Mouse (Mus musculus): ENCODE results near the gene Ankub1. TPM values are rescaled to one million over a fixed set of nuclear protein-coding genes. Genes with fewer than 3 reads are reported as not detected.

The Ankub1 gene
- polyA plus RNA-seq, 1 experiment from 2014 or later = not detected

GRCm38 (mm10) chr3:57653646-57654045 is 39.0 kb downstream of the Ankub1 start:
- Histone ChIP-seq H3K4me2 (ENCODE audit: low read depth, low read length) (no peak overlapping the region), H3K9ac (ENCODE audit: low read length) (no peak overlapping the region), H3K4me3 (replicated peaks; ENCODE audit: low read length) (no peak overlapping the region), H3K4me1 (ENCODE audit: control insufficient read depth, insufficient read depth, low read length) (no peaks in the 10 kb centered on the region; the same call in 1 of the 2 replicates), H3K27ac (ENCODE audit: low read length) (no peak overlapping the region), H3K9me3 (replicated peaks; ENCODE audit: control insufficient read depth, low read length) (no peaks in the 10 kb centered on the region), H3K36me3 (ENCODE audit: control insufficient read depth, insufficient read depth, low read length) (no peaks in the 10 kb centered on the region), H3K27me3 (ENCODE audit: control insufficient read depth, insufficient read depth, low read length) (no peaks in the 10 kb centered on the region)
- 82% methylated on average over 3 of the region's 3 CpGs for WGBS
- no peak for ATAC-seq (ENCODE audit: insufficient read depth, low FRiP score)

GRCm38 (mm10) chr3:57652485-57652884 is 40.1 kb downstream of the Ankub1 start:
- WGBS = 80% methylated on average over 3 of the region's 3 CpGs
- Histone ChIP-seq H3K27me3 (ENCODE audit: control insufficient read depth, insufficient read depth, low read length) (no peaks in the 10 kb centered on the region), H3K4me2 (ENCODE audit: low read depth, low read length) (no peak overlapping the region), H3K4me1 (ENCODE audit: control insufficient read depth, insufficient read depth, low read length) (no peaks in the 10 kb centered on the region; the same call in 1 of the 2 replicates), H3K36me3 (ENCODE audit: control insufficient read depth, insufficient read depth, low read length) (no peaks in the 10 kb centered on the region), H3K4me3 (replicated peaks; ENCODE audit: low read length) (no peak overlapping the region), H3K9me3 (replicated peaks; ENCODE audit: control insufficient read depth, low read length) (no peaks in the 10 kb centered on the region), H3K9ac (ENCODE audit: low read length) (no peak overlapping the region), H3K27ac (ENCODE audit: low read length) (no peak overlapping the region)
- ATAC-seq (ENCODE audit: insufficient read depth, low FRiP score) = no peak

GRCm38 (mm10) chr3:57651865-57652259 is 40.7 kb downstream of the Ankub1 start:
- Histone ChIP-seq H3K9ac (ENCODE audit: low read length) (peak overlapping the region; percentile 95), H3K9me3 (replicated peaks; ENCODE audit: control insufficient read depth, low read length) (no peaks in the 10 kb centered on the region), H3K4me3 (replicated peaks; ENCODE audit: low read length) (peak overlapping the region; percentile 90), H3K36me3 (ENCODE audit: control insufficient read depth, insufficient read depth, low read length) (no peaks in the 10 kb centered on the region), H3K4me1 (ENCODE audit: control insufficient read depth, insufficient read depth, low read length) (no peaks in the 10 kb centered on the region; the same call in 1 of the 2 replicates), H3K27ac (ENCODE audit: low read length) (no peak overlapping the region), H3K4me2 (ENCODE audit: low read depth, low read length) (peak overlapping the region; percentile 73), H3K27me3 (ENCODE audit: control insufficient read depth, insufficient read depth, low read length) (no peaks in the 10 kb centered on the region)
- WGBS = 61% methylated on average over 3 of the region's 3 CpGs
- peak; percentile 51; the same call in 1 of the 2 replicates for ATAC-seq (ENCODE audit: insufficient read depth, low FRiP score)

- H3K27ac ChIP-seq (ENCODE audit: low read length) = peak within 1 kb of the TSS; percentile 84
- H3K36me3 ChIP-seq (ENCODE audit: control insufficient read depth, insufficient read depth, low read length) = peaks cover 1% of the 10 kb centered on the region; the same call in 1 of the 2 replicates
- under 1% methylated on average over 42 of the region's 42 CpGs for WGBS
- no peaks in the 10 kb centered on the region for H3K9me3 ChIP-seq (replicated peaks; ENCODE audit: control insufficient read depth, low read length)
- H3K4me3 ChIP-seq (replicated peaks; ENCODE audit: low read length) = peak within 1 kb of the TSS; percentile 90
- H3K9ac ChIP-seq (ENCODE audit: low read length) = peak within 1 kb of the TSS; percentile 95
- H3K4me2 ChIP-seq (ENCODE audit: low read depth, low read length) = peak within 1 kb of the TSS; percentile 73
- peak; percentile 94 for ATAC-seq (ENCODE audit: insufficient read depth, low FRiP score)
- H3K4me1 ChIP-seq (ENCODE audit: control insufficient read depth, insufficient read depth, low read length) = no peaks in the 10 kb centered on the region; the same call in 1 of the 2 replicates
- no peaks in the 10 kb centered on the region for H3K27me3 ChIP-seq (ENCODE audit: control insufficient read depth, insufficient read depth, low read length)
Measured at GRCm38 (mm10) chr3:57651231-57651864, 41.3 kb downstream of the Ankub1 start, which contains the start of gene Commd2. Gene Commd2, minus strand, starts transcription at chr3:57651715.

GRCm38 (mm10) chr3:57643191-57643590 is 49.4 kb downstream of the Ankub1 start:
- Histone ChIP-seq H3K27me3 (ENCODE audit: control insufficient read depth, insufficient read depth, low read length) (no peaks in the 10 kb centered on the region), H3K36me3 (ENCODE audit: control insufficient read depth, insufficient read depth, low read length) (peaks cover 9% of the 10 kb centered on the region; the same call in 1 of the 2 replicates), H3K9me3 (replicated peaks; ENCODE audit: control insufficient read depth, low read length) (no peaks in the 10 kb centered on the region), H3K9ac (ENCODE audit: low read length) (no peak overlapping the region), H3K4me3 (replicated peaks; ENCODE audit: low read length) (no peak overlapping the region), H3K4me1 (ENCODE audit: control insufficient read depth, insufficient read depth, low read length) (no peaks in the 10 kb centered on the region), H3K4me2 (ENCODE audit: low read depth, low read length) (no peak overlapping the region), H3K27ac (ENCODE audit: low read length) (no peak overlapping the region)
- 94% methylated on average over 6 of the region's 6 CpGs for WGBS
- no peak for ATAC-seq (ENCODE audit: insufficient read depth, low FRiP score)

- Histone ChIP-seq H3K9me3 (replicated peaks; ENCODE audit: control insufficient read depth, low read length) (no peaks in the 10 kb centered on the region), H3K4me1 (ENCODE audit: control insufficient read depth, insufficient read depth, low read length) (no peaks in the 10 kb centered on the region), H3K27ac (ENCODE audit: low read length) (no peak overlapping the region), H3K4me2 (ENCODE audit: low read depth, low read length) (no peak overlapping the region), H3K36me3 (ENCODE audit: control insufficient read depth, insufficient read depth, low read length) (no peaks in the 10 kb centered on the region), H3K4me3 (replicated peaks; ENCODE audit: low read length) (no peak overlapping the region), H3K27me3 (ENCODE audit: control insufficient read depth, insufficient read depth, low read length) (no peaks in the 10 kb centered on the region), H3K9ac (ENCODE audit: low read length) (no peak overlapping the region)
- 0 out of 2 replicates have a peak, but pooled peaks have one; percentile 37 for ATAC-seq (ENCODE audit: insufficient read depth, low FRiP score)
- WGBS = 59% methylated on average over 6 of the region's 6 CpGs
Measured at GRCm38 (mm10) chr3:57637596-57637995, 55.0 kb downstream of the Ankub1 start.

- H3K9ac ChIP-seq (ENCODE audit: low read length) = no peak overlapping the region
- 64% methylated on average over 3 of the region's 3 CpGs for WGBS
- H3K4me1 ChIP-seq (ENCODE audit: control insufficient read depth, insufficient read depth, low read length) = no peaks in the 10 kb centered on the region
- no peaks in the 10 kb centered on the region for H3K27me3 ChIP-seq (ENCODE audit: control insufficient read depth, insufficient read depth, low read length)
- no peak overlapping the region for H3K27ac ChIP-seq (ENCODE audit: low read length)
- no peaks in the 10 kb centered on the region for H3K9me3 ChIP-seq (replicated peaks; ENCODE audit: control insufficient read depth, low read length)
- no peak overlapping the region for H3K4me3 ChIP-seq (replicated peaks; ENCODE audit: low read length)
- H3K4me2 ChIP-seq (ENCODE audit: low read depth, low read length) = no peak overlapping the region
- no peaks in the 10 kb centered on the region for H3K36me3 ChIP-seq (ENCODE audit: control insufficient read depth, insufficient read depth, low read length)
- no peak for ATAC-seq (ENCODE audit: insufficient read depth, low FRiP score)
Measured at GRCm38 (mm10) chr3:57634763-57635487, 57.7 kb downstream of the Ankub1 start.

GRCm38 (mm10) chr3:57626954-57627513 is 65.6 kb downstream of the Ankub1 start:
- ATAC-seq (ENCODE audit: insufficient read depth, low FRiP score) = no peak
- no peak overlapping the region for H3K4me3 ChIP-seq (replicated peaks; ENCODE audit: low read length)
- no peaks in the 10 kb centered on the region for H3K36me3 ChIP-seq (ENCODE audit: control insufficient read depth, insufficient read depth, low read length)
- H3K4me1 ChIP-seq (ENCODE audit: control insufficient read depth, insufficient read depth, low read length) = no peaks in the 10 kb centered on the region
- 65% methylated on average over 11 of the region's 11 CpGs for WGBS
- H3K9me3 ChIP-seq (replicated peaks; ENCODE audit: control insufficient read depth, low read length) = no peaks in the 10 kb centered on the region
- no peaks in the 10 kb centered on the region for H3K27me3 ChIP-seq (ENCODE audit: control insufficient read depth, insufficient read depth, low read length)
- no peak overlapping the region for H3K27ac ChIP-seq (ENCODE audit: low read length)
- H3K4me2 ChIP-seq (ENCODE audit: low read depth, low read length) = no peak overlapping the region
- no peak overlapping the region for H3K9ac ChIP-seq (ENCODE audit: low read length)
